Mouse (Mus musculus) forebrain, embryonic 16.5 days (tissue): Measurements from ENCODE around the gene Ipo4. TPM values are rescaled to one million over a fixed set of nuclear protein-coding genes. Genes with fewer than 3 reads are reported as not detected.

Experiments used
- ATAC-seq: fragments of 200-750 bp; cut with Nextera tagmentation; 2 replicates; pipeline ENCODE4 v1.8.0; 2017; ENCODE audit warnings: mild to moderate bottlenecking, moderate library complexity
- H3K27ac ChIP-seq: fragments of 300-500 bp; sonication (generic); 2 replicates; pipeline ENCODE4 v1.5.1; 2014; ENCODE audit warnings: low read length, control low read depth
- H3K27me3 ChIP-seq: fragments of 300-500 bp; sonication (generic); replicated peaks from 2 replicates; pipeline ENCODE4 v1.6.1; 2014; ENCODE audit warnings: low read length; ENCODE audit not compliant: control insufficient read depth, insufficient read depth
- H3K36me3 ChIP-seq: fragments of 300-500 bp; sonication (generic); 2 replicates; pipeline ENCODE4 v1.6.1; 2014; ENCODE audit not compliant: control insufficient read depth, insufficient read depth
- H3K4me1 ChIP-seq: fragments of 300-500 bp; sonication (generic); replicated peaks from 2 replicates; pipeline ENCODE4 v1.6.1; 2014; ENCODE audit warnings: low read length; ENCODE audit not compliant: control insufficient read depth, insufficient read depth
- H3K4me2 ChIP-seq: fragments of 300-500 bp; sonication (generic); 2 replicates; pipeline ENCODE4 v1.6.1; 2014; ENCODE audit warnings: mild to moderate bottlenecking, low read length, control low read depth
- H3K4me3 ChIP-seq: fragments of 300-500 bp; sonication (generic); replicated peaks from 2 replicates; pipeline ENCODE4 v1.5.1; 2014; ENCODE audit warnings: mild to moderate bottlenecking, low read length, control low read depth
- H3K9ac ChIP-seq: fragments of 300-500 bp; sonication (generic); replicated peaks from 2 replicates; pipeline ENCODE4 v1.6.1; 2014; ENCODE audit warnings: low read depth, low read length, control low read depth
- H3K9me3 ChIP-seq: fragments of 300-500 bp; sonication (generic); 2 replicates; pipeline ENCODE4 v1.6.1; 2016; ENCODE audit warnings: low read length; ENCODE audit not compliant: control insufficient read depth
- WGBS: fragments of 180-500 bp; shearing (Covaris S2); extraction: QIAGEN DNeasy Blood & Tissue Kit; methylation state at CpG from one replicate; pipeline ENCODE4 v1.1.7; 2014; 5-methylcytosine and 5-hydroxymethylcytosine counted together
- polyA plus RNA-seq: library from polyadenylated mRNA; unstranded; fragments of >200 nt; fragmentation: Nextera tagmentation; extraction: Ambion mirVana; gene quantifications from 2 replicates; pipeline ENCODE4 v1.2.1, GENCODE M21; 2015

Ipo4 gene
- polyA plus RNA-seq, 1 experiment from 2014 or later, result 110 TPM

- Histone ChIP-seq H3K36me3 (peaks cover 20% of the 10 kb centered on the region), H3K9me3 (no peaks in the 10 kb centered on the region), H3K4me2 (no peak overlapping the region), H3K9ac (no peak overlapping the region), H3K27ac (no peak overlapping the region), H3K4me1 (peaks cover 24% of the 10 kb centered on the region), H3K4me3 (no peak overlapping the region), H3K27me3 (no peaks in the 10 kb centered on the region)
- 98% methylated on average over 14 of the region's 14 CpGs for WGBS
- no peak for ATAC-seq
Measured at GRCm38 (mm10) chr14:55640816-55641215, 5.1 kb upstream of the Ipo4 start.

- Histone ChIP-seq H3K9me3 (no peaks in the 10 kb centered on the region), H3K36me3 (peaks cover 22% of the 10 kb centered on the region), H3K27ac (no peak within 1 kb of the TSS), H3K4me2 (no peak within 1 kb of the TSS), H3K4me1 (peaks cover 24% of the 10 kb centered on the region), H3K4me3 (no peak within 1 kb of the TSS), H3K9ac (no peak within 1 kb of the TSS), H3K27me3 (no peaks in the 10 kb centered on the region)
- 95% methylated on average over 9 of the region's 9 CpGs for WGBS
- ATAC-seq, result no peak
Measured at GRCm38 (mm10) chr14:55637795-55638194, 2.0 kb upstream of the Ipo4 start, which contains the start of gene Gm49378. Gene Gm49378 (minus strand): TSS chr14:55637895.

- Histone ChIP-seq H3K9me3 (no peaks in the 10 kb centered on the region), H3K36me3 (peaks cover 19% of the 10 kb centered on the region), H3K9ac (peak overlapping the region; percentile 72), H3K27ac (peak overlapping the region; percentile 73), H3K4me3 (peak overlapping the region; percentile 72), H3K27me3 (no peaks in the 10 kb centered on the region), H3K4me2 (peak overlapping the region; percentile 92), H3K4me1 (peaks cover 18% of the 10 kb centered on the region)
- peak; percentile 35; the same call in 1 of the 2 replicates for ATAC-seq
- 4% methylated on average over 23 of the region's 23 CpGs for WGBS
Measured at GRCm38 (mm10) chr14:55634874-55635522, 759 bp downstream of the Ipo4 start.

GRCm38 (mm10) chr14:55629312-55629711, 6.4 kb downstream of the Ipo4 start:
- WGBS, result 46% methylated on average over 5 of the region's 5 CpGs
- Histone ChIP-seq H3K4me1 (peaks cover 5% of the 10 kb centered on the region), H3K9me3 (no peaks in the 10 kb centered on the region), H3K27ac (no peak overlapping the region), H3K4me3 (no peak overlapping the region), H3K9ac (no peak overlapping the region), H3K27me3 (no peaks in the 10 kb centered on the region), H3K36me3 (peaks cover 48% of the 10 kb centered on the region), H3K4me2 (no peak overlapping the region)
- ATAC-seq, result no peak

GRCm38 (mm10) chr14:55628077-55628827, 7.5 kb downstream of the Ipo4 start:
- Histone ChIP-seq H3K9ac (no peak overlapping the region), H3K36me3 (peaks cover 46% of the 10 kb centered on the region), H3K4me1 (no peaks in the 10 kb centered on the region), H3K9me3 (no peaks in the 10 kb centered on the region), H3K27ac (no peak overlapping the region), H3K27me3 (no peaks in the 10 kb centered on the region), H3K4me3 (no peak overlapping the region), H3K4me2 (no peak overlapping the region)
- 93% methylated on average over 27 of the region's 27 CpGs for WGBS
- ATAC-seq, result no peak

- Histone ChIP-seq H3K27ac (no peak overlapping the region; the same call in 1 of the 2 replicates), H3K9me3 (no peaks in the 10 kb centered on the region), H3K4me3 (peak overlapping the region; percentile 32), H3K27me3 (no peaks in the 10 kb centered on the region), H3K9ac (no peak overlapping the region; the same call in 1 of the 2 replicates), H3K4me1 (no peaks in the 10 kb centered on the region), H3K36me3 (no peaks in the 10 kb centered on the region), H3K4me2 (peak overlapping the region; percentile 27)
- 55% methylated on average over 22 of the region's 22 CpGs for WGBS
- no peak for ATAC-seq
Measured at GRCm38 (mm10) chr14:55618486-55619195, 17.1 kb downstream of the Ipo4 start.

GRCm38 (mm10) chr14:55617822-55618221, 17.9 kb downstream of the Ipo4 start, which contains the start of gene Rec8:
Gene Rec8 (plus strand): TSS chr14:55618037.
- no peaks in the 10 kb centered on the region for H3K4me1 ChIP-seq
- WGBS, result 22% methylated on average over 21 of the region's 21 CpGs
- H3K9ac ChIP-seq, result no peak within 1 kb of the TSS; the same call in 1 of the 2 replicates
- peak within 1 kb of the TSS; percentile 27 for H3K4me2 ChIP-seq
- no peak within 1 kb of the TSS; the same call in 1 of the 2 replicates for H3K27ac ChIP-seq
- no peaks in the 10 kb centered on the region for H3K27me3 ChIP-seq
- ATAC-seq, result peak; percentile 76
- H3K36me3 ChIP-seq, result no peaks in the 10 kb centered on the region
- H3K9me3 ChIP-seq, result no peaks in the 10 kb centered on the region
- peak within 1 kb of the TSS; percentile 32 for H3K4me3 ChIP-seq

GRCm38 (mm10) chr14:55616844-55617243, 18.9 kb downstream of the Ipo4 start:
- Histone ChIP-seq H3K27me3 (no peaks in the 10 kb centered on the region), H3K9ac (no peak overlapping the region), H3K9me3 (no peaks in the 10 kb centered on the region), H3K4me1 (no peaks in the 10 kb centered on the region), H3K4me3 (no peak overlapping the region), H3K4me2 (no peak overlapping the region), H3K36me3 (no peaks in the 10 kb centered on the region), H3K27ac (no peak overlapping the region)
- no peak for ATAC-seq
- 86% methylated on average over 2 of the region's 2 CpGs for WGBS

- Histone ChIP-seq H3K4me3 (no peak overlapping the region), H3K9ac (no peak overlapping the region), H3K9me3 (no peaks in the 10 kb centered on the region), H3K36me3 (no peaks in the 10 kb centered on the region), H3K4me1 (no peaks in the 10 kb centered on the region), H3K27ac (no peak overlapping the region), H3K4me2 (no peak overlapping the region), H3K27me3 (no peaks in the 10 kb centered on the region)
- WGBS, result 57% methylated on average over 2 of the region's 2 CpGs
- ATAC-seq, result no peak
Measured at GRCm38 (mm10) chr14:55615876-55616275, 19.9 kb downstream of the Ipo4 start.
